Mouse (Mus musculus): Measurements from ENCODE around the gene Gdi1. TPM values are rescaled to one million over a fixed set of nuclear protein-coding genes. Genes with fewer than 3 reads are reported as not detected.

The Gdi1 gene
- polyA plus RNA-seq, 1 experiment, result 19.7 TPM

DNA sequence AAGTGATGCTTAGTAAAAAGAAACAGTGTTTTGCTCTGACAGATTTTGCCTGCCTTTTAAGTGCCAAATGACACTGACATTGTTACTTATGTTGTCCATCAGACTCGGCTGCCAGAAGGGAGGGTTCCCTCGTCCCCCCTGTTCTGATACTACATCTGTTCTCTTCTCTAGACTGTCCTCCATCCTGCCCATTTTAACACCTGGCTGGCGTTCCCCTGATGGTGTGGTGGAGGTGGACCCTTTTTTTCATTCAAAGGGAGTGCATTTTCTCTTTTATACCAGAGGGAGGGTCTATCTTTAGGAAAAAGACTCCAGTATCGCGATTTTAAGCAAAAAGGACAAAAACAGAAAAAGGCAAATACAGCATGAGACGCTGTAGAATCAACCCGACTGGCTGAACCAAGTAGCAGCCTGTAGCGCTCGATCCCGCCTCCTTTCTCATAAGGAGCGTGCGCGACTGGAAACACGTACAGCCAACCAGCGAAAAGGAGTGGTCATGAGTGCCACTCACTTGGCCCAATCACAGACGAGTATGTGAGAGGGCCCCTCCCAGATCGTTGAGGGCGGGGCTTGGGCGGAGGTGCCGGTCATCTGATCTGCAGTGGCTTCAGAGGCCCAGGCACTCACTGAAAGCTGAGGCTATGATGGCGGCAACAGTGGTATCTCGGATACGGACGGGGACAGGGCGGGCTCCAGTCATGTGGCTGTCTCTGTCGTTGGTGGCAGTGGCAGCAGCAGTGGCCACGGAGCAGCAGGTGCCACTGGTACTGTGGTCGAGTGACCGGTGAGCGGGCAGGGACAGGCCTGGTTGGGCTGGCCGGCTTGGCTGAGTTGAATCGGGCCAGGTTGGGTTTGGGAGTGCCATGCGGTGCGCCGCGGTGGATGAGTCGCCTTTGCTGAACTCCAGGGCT lies 8.0 kb upstream of the Gdi1 start, which contains the start of gene Atp6ap1:
Gene Atp6ap1 (plus strand): TSS at position 560 of the 911 bp plus-strand sequence.
- H3K27ac ChIP-seq (ENCODE audit: control insufficient read depth, insufficient read depth, low read depth, low read length), result peak within 1 kb of the TSS; percentile 69
- H3K4me1 ChIP-seq (ENCODE audit: control insufficient read depth, insufficient read depth, low read length), result no peaks in the 10 kb centered on the region; the same call in 1 of the 2 replicates
- peak within 1 kb of the TSS; percentile 90 for H3K4me3 ChIP-seq (ENCODE audit: control insufficient read depth, low read depth, low read length)
- H3K27me3 ChIP-seq (ENCODE audit: control insufficient read depth, insufficient read depth, low read length), result no peaks in the 10 kb centered on the region
- no peaks in the 10 kb centered on the region for H3K36me3 ChIP-seq (ENCODE audit: control insufficient read depth, insufficient read depth, low read length)
- TF ChIP-seq POLR2A (IDR thresholded peaks at IDR 0.05; ENCODE audit: control insufficient read depth, low read depth, low read length) (no peak; the same call in 1 of the 2 replicates), CTCF (IDR thresholded peaks at IDR 0.05; ENCODE audit: control insufficient read depth, insufficient read depth, insufficient replicate concordance, low read depth, low read length) (no peak)

DNA sequence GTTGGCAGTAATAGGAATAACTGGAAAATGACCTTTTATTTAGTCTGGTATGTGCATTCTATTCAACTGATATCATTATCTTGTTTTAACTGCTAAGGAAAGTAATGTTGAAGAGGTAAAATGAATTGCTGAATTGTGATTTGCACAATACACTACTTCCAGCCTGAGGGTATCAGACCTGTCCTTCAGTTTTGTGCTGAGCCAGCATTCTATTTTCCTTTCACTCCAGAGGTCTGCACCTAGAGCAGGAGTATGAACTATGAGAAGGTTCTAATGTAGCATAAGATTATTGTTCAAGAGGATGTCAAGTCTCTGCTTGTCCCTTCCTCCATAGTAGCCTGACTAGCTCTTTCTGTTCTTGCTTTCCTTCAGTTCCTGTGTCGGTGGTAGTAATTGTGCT lies 6.5 kb upstream of the Gdi1 start:
- Histone ChIP-seq H3K4me3 (ENCODE audit: control insufficient read depth, low read depth, low read length) (no peak overlapping the region), H3K4me1 (ENCODE audit: control insufficient read depth, insufficient read depth, low read length) (no peaks in the 10 kb centered on the region; the same call in 1 of the 2 replicates), H3K27ac (ENCODE audit: control insufficient read depth, insufficient read depth, low read depth, low read length) (no peak overlapping the region), H3K36me3 (ENCODE audit: control insufficient read depth, insufficient read depth, low read length) (no peaks in the 10 kb centered on the region), H3K27me3 (ENCODE audit: control insufficient read depth, insufficient read depth, low read length) (no peaks in the 10 kb centered on the region)
- TF ChIP-seq POLR2A (IDR thresholded peaks at IDR 0.05; ENCODE audit: control insufficient read depth, low read depth, low read length) (no peak), CTCF (IDR thresholded peaks at IDR 0.05; ENCODE audit: control insufficient read depth, insufficient read depth, insufficient replicate concordance, low read depth, low read length) (no peak)

DNA sequence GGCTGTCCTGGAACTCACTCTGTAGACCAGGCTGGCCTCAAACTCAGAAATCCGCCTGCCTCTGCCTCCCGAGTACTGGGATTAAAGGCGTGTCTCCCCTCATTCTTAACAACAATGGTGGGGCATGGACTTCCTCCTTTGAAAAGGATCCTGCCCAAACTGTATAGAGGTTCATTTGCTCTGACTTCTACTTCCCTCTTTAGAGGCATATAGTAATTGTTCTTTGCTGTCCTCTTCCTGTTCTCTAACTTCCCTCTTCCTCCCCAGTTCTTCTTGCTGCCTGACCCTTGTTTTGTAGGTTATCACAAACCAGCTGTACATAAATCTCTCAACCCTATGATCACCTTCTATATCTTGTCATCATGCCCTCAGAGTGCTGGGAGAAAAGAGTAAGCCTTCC lies 5.1 kb upstream of the Gdi1 start:
- Histone ChIP-seq H3K27me3 (ENCODE audit: control insufficient read depth, insufficient read depth, low read length) (no peaks in the 10 kb centered on the region), H3K4me3 (ENCODE audit: control insufficient read depth, low read depth, low read length) (no peak overlapping the region), H3K36me3 (ENCODE audit: control insufficient read depth, insufficient read depth, low read length) (no peaks in the 10 kb centered on the region), H3K27ac (ENCODE audit: control insufficient read depth, insufficient read depth, low read depth, low read length) (no peak overlapping the region), H3K4me1 (ENCODE audit: control insufficient read depth, insufficient read depth, low read length) (no peaks in the 10 kb centered on the region; the same call in 1 of the 2 replicates)
- no peak for TF ChIP-seq POLR2A (IDR thresholded peaks at IDR 0.05; ENCODE audit: control insufficient read depth, low read depth, low read length)
- TF ChIP-seq CTCF (IDR thresholded peaks at IDR 0.05; ENCODE audit: control insufficient read depth, insufficient read depth, insufficient replicate concordance, low read depth, low read length), result no peak

DNA sequence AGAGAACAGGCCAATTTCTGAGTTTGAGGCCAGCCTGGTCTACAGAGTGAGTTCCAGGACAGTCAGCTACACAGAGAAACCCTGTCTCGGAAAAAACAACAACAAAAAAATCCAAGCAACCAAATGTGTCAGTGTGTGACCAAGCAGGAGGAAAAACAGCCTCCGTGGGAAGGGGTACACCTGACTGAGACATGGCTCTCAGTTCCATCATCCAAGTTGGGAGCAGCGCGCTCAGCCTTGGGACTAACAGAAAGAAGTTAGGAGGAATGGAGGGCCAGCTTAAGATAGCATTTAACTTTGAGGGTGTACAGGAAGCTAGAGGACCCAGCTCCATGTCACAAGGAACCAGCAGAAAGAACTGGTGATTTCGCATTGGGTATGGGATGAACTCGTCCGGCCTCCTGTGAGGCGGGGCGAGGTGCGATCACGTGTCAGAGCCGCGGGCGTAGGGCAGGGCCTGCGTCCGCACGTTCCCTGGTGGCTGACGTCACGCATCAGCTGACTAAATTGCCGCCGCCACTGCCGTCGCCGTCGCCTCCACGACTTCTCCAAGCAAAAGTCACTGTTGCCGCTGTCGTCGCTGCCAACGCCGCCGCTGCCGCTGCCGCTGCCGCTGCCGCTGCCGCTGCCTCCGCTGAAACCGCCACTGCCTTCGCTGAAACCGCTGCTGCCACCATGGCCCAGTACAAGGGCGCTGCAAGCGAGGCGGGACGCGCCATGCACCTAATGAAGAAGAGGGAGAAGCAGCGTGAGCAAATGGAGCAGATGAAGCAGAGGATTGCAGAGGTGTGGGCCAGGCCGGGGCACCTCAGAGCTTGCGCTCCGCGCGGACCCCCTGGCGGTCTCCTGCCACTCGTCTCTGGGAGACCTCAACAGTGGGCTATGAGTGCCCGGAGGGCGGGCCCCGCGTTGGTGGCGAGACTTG lies 8.0 kb downstream of the Gdi1 start, which contains the start of gene Fam50a:
Gene Fam50a (plus strand): TSS at position 494 of the 925 bp plus-strand sequence.
- TF ChIP-seq POLR2A (IDR thresholded peaks at IDR 0.05; ENCODE audit: control insufficient read depth, low read depth, low read length) (peak; percentile 47; the same call in 1 of the 2 replicates), CTCF (IDR thresholded peaks at IDR 0.05; ENCODE audit: control insufficient read depth, insufficient read depth, insufficient replicate concordance, low read depth, low read length) (no peak)
- Histone ChIP-seq H3K27ac (ENCODE audit: control insufficient read depth, insufficient read depth, low read depth, low read length) (peak within 1 kb of the TSS; percentile 55), H3K27me3 (ENCODE audit: control insufficient read depth, insufficient read depth, low read length) (no peaks in the 10 kb centered on the region), H3K36me3 (ENCODE audit: control insufficient read depth, insufficient read depth, low read length) (no peaks in the 10 kb centered on the region), H3K4me1 (ENCODE audit: control insufficient read depth, insufficient read depth, low read length) (no peaks in the 10 kb centered on the region), H3K4me3 (ENCODE audit: control insufficient read depth, low read depth, low read length) (peak within 1 kb of the TSS; percentile 89)

DNA sequence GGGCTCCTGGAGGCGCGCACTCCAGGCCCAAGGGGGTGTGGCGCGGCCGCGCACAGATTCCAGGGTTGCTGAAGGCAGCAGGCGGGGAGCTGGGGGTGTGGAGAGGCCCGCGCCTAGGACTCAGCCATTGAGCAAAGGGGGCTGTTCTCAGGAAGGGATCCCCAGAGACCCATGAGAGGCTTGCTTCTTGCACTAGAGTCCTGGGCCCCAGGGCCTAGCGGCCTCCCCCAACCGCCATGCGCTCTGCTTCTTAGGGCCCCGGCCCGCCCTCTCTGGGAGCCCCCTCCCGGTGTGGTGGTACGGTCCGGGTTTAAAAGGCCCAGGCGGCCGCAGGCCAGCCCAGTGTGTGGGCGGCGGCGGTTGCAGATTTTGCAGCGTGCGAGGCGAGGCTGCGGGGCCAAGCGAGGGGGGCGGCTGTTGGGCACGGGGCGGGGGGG lies 23.9 kb downstream of the Gdi1 start, which contains the start of gene Plxna3:
Gene Plxna3 (plus strand): TSS at position 342 of the 437 bp plus-strand sequence.
- Histone ChIP-seq H3K4me3 (ENCODE audit: control insufficient read depth, low read depth, low read length) (peak within 1 kb of the TSS; percentile 67), H3K36me3 (ENCODE audit: control insufficient read depth, insufficient read depth, low read length) (no peaks in the 10 kb centered on the region), H3K27me3 (ENCODE audit: control insufficient read depth, insufficient read depth, low read length) (no peaks in the 10 kb centered on the region), H3K4me1 (ENCODE audit: control insufficient read depth, insufficient read depth, low read length) (peaks cover 3% of the 10 kb centered on the region; the same call in 1 of the 2 replicates), H3K27ac (ENCODE audit: control insufficient read depth, insufficient read depth, low read depth, low read length) (no peak within 1 kb of the TSS; the same call in 1 of the 2 replicates)
- TF ChIP-seq CTCF (IDR thresholded peaks at IDR 0.05; ENCODE audit: control insufficient read depth, insufficient read depth, insufficient replicate concordance, low read depth, low read length) (no peak), POLR2A (IDR thresholded peaks at IDR 0.05; ENCODE audit: control insufficient read depth, low read depth, low read length) (no peak)

DNA sequence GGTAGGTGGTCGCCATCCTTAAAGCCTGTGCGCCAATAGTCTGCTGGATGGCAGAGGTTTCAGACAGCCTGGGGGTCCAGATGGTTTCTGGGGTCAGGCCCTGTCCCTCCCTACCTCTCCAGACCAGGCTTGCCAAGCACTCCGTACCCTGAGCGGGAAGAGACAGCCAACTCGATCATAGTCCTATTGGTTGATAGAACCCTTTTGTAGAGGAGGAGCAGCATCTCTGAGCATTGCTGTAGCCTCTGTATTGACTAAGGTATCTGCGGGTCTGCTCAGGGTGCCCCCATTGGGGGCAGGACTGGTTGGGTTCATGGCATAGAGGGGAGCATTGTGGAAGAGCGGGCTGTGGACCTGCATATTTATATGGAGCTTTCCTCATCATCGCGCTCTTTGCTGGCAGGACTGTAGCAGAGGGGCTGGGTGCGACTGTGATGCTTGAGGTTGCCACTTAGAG lies 24.4 kb downstream of the Gdi1 start:
- H3K27me3 ChIP-seq (ENCODE audit: control insufficient read depth, insufficient read depth, low read length), result no peaks in the 10 kb centered on the region
- H3K27ac ChIP-seq (ENCODE audit: control insufficient read depth, insufficient read depth, low read depth, low read length), result no peak overlapping the region; the same call in 1 of the 2 replicates
- H3K4me1 ChIP-seq (ENCODE audit: control insufficient read depth, insufficient read depth, low read length), result peaks cover 3% of the 10 kb centered on the region; the same call in 1 of the 2 replicates
- TF ChIP-seq POLR2A (IDR thresholded peaks at IDR 0.05; ENCODE audit: control insufficient read depth, low read depth, low read length), result no peak
- TF ChIP-seq CTCF (IDR thresholded peaks at IDR 0.05; ENCODE audit: control insufficient read depth, insufficient read depth, insufficient replicate concordance, low read depth, low read length), result no peak
- peak overlapping the region; percentile 64 for H3K4me3 ChIP-seq (ENCODE audit: control insufficient read depth, low read depth, low read length)
- no peaks in the 10 kb centered on the region for H3K36me3 ChIP-seq (ENCODE audit: control insufficient read depth, insufficient read depth, low read length)

All from testis, adult 2 months (tissue).